Mouse (Mus musculus) liver, adult 2 months (tissue): ENCODE results near the gene Impdh1.

Experiments
- CTCF ChIP-seq: fragments of 200-500 bp; IDR thresholded peaks from 2 replicates; pipeline ENCODE4 v1.5.1; 2011; ENCODE audit warnings: low read depth, low read length, control low read depth
- POLR2A ChIP-seq: fragments of 200-500 bp; IDR thresholded peaks from 2 replicates; pipeline ENCODE4 v1.6.1; 2011; ENCODE audit warnings: low read length, control low read depth; ENCODE audit not compliant: insufficient read depth; ENCODE audit errors: extremely low read depth

GRCm38 (mm10) chr6:29208178-29208577, 8.0 kb downstream of the Impdh1 start:
- TF ChIP-seq POLR2A (no peak), CTCF (no peak)
